Mouse (Mus musculus): Measurements from ENCODE around the gene Prickle3.
"Not testable (repeated sequence)": the region's sequence is repeated elsewhere in the genome, so short reads cannot be mapped to it uniquely, and the experiment has no call there.

Gene Prickle3

GRCm38 (mm10) chrX:7670921-7671623 is 14.0 kb downstream of the Prickle3 start, which contains the start of gene Plp2:
Gene Plp2, minus strand, starts transcription at chrX:7671390.
- DNase-seq (ENCODE audit: low read depth, low spot score): peak; percentile 50

- no peak for DNase-seq (ENCODE audit: low read depth, low spot score)
Measured at GRCm38 (mm10) chrX:7672739-7673138, 15.7 kb downstream of the Prickle3 start.

GRCm38 (mm10) chrX:7673578-7674281 is 16.7 kb downstream of the Prickle3 start:
- peak; percentile 77 for DNase-seq (ENCODE audit: low read depth, low spot score)

DNA sequence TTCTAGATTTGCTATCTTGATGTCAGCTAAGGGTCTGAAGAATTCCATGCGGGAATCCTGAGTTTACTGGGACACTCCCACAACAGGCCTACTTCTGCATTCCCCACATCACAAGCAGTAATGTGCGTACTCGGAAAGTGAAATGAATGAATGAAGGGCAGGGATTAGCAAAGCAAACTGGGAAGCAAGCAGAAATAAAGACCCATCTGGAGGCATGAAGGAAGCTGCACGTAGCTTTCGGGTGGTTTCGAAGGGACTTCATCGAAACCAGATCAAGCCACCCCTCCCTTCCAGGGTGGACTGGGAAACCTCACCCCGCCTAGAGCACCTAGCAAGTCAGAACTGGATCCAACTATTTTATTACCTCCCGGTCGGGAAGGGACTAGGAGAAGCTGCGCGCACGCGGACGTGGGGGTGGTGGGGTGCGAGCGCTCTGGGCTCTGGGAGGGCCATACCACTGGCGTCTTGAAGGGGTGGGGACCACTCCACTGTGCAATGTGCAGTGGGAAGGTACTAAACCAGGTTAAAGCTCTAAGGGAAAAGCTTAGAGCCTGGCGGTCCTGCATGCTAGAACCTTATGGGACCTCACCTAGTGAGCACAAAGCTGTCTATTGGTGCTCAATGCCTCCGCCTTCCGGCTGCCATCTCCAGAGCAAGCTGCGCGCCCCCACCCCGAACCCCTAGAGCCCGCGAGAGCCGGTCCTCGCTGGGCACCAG is 17.4 kb downstream of the Prickle3 start:
- peak; percentile 69 for DNase-seq (ENCODE audit: low read depth, low spot score)

GRCm38 (mm10) chrX:7675001-7675380 is 17.9 kb downstream of the Prickle3 start:
- DNase-seq (ENCODE audit: low read depth, low spot score): peak; percentile 51

DNA sequence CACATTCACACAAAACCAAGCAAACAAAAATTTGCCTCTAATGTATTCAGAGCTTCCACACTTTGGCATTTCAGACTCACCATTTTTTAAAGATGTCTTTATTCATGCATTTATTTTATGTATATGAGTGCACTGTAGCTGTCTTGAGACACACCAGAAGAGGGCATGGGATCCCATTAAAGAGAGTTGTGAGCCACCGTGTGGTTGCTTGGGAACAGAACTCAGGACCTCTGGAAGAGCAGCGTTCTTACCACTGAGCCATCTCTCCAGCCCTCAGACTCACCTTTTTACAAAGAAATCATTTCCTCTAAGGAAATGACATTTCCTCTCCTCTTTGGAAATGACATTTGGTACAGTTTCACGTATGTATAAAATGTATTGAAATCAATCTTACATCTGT is 21.9 kb downstream of the Prickle3 start:
- no peak for DNase-seq (ENCODE audit: low read depth, low spot score)

- DNase-seq (ENCODE audit: low read depth, low spot score): peak; percentile 91
Measured at GRCm38 (mm10) chrX:7679405-7680056, 22.5 kb downstream of the Prickle3 start.

- no peak for DNase-seq (ENCODE audit: low read depth, low spot score)
Measured at GRCm38 (mm10) chrX:7680057-7680412, 23.0 kb downstream of the Prickle3 start.

DNA sequence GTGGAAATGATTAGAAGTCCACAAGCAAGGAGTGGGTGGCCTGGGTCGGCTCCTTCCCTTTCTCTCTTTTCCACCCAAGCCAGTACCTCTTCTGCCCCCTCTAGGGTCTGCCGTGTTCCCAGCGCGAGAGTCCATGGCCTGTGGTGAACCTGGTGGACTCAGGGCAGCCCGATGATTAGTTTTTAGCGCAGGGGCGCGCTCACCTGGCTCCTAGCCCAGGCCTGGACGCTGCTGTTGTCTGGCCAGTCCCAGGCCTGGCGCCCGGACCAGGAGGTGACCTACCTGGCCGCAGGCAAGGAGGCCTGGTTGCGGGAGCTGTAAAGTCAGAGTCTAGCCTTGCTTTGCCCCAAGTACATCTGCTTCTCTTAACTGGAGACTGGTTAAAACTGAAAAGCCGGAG is 23.8 kb downstream of the Prickle3 start, which contains the start of gene Magix:
Gene Magix, minus strand, starts transcription at position 388 of the 400 bp plus-strand sequence.
- no peak for DNase-seq (ENCODE audit: low read depth, low spot score)

- no peak for DNase-seq (ENCODE audit: low read depth, low spot score)
Measured at GRCm38 (mm10) chrX:7688321-7688720, 31.3 kb downstream of the Prickle3 start.

DNA sequence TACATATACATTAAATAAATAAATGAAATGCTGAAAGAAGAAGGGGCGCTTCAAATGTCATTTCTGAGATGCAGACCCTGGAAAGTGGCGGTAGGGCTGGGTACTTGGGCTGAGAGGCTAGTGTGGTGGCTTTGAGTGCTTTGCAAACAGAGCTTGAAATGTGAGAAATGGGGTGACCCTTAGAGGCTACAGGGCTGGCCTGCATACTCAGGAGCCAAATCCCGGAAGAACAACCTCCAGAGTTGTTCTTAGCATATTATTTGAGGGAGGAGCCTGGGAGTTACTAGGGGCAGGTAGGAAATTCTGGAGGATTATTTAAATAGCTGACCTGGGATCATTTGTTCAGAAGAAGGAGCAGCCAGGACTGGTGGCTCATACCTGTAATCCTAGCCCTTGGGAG is 33.4 kb downstream of the Prickle3 start:
- no peak for DNase-seq (ENCODE audit: low read depth, low spot score)

DNA sequence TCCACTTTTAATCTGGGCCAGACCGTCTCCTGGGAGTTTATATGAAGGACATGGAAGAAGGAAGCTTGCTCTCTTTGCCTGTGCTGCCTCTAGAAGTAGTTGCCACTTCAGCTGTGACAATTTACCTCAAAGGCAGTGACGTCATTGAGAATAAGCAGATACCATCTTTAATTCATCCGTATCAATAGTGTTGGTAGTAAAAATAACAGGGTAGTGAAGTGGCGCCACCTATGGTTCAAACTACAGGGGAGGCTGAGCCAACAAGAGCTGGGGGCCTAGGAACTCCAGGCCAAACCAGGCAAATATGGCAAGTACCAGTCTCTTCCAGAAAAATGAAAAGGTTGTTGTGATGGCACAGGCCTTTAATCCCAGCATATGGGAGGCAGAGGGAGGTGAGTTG is 35.8 kb downstream of the Prickle3 start:
- peak; percentile 58 for DNase-seq (ENCODE audit: low read depth, low spot score)

DNA sequence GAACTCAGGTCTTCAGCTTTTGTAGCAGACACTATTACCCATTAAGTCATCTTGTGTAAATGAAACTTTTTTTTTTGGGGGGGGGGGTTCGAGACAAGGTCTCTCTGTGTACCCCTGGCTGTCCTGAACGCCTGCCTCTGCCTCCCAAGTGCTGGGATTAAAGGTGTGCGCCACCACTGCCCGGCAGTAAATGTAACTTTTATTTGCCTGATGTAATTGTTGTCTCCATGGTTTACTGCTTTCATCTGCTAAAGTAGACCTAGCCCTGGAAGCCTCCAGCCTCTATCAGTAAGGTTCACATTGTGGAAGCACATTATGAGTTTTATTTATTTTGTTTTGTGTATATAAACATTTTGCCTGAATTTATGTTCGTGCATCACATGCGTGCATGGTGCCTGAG is 39.5 kb downstream of the Prickle3 start:
- no peak for DNase-seq (ENCODE audit: low read depth, low spot score)

GRCm38 (mm10) chrX:7696954-7697381 is 39.9 kb downstream of the Prickle3 start, which contains the start of gene Gpkow:
Gene Gpkow, plus strand, starts transcription at chrX:7697131.
- peak; percentile 96 for DNase-seq (ENCODE audit: low read depth, low spot score)

- DNase-seq (ENCODE audit: low read depth, low spot score): not testable (repeated sequence)
Measured at GRCm38 (mm10) chrX:7713764-7714134, 56.7 kb downstream of the Prickle3 start.

GRCm38 (mm10) chrX:7714135-7714899 is 57.3 kb downstream of the Prickle3 start, which contains the start of gene Wdr45:
Gene Wdr45, plus strand, starts transcription at chrX:7714333.
- peak; percentile 97 for DNase-seq (ENCODE audit: low read depth, low spot score)

DNA sequence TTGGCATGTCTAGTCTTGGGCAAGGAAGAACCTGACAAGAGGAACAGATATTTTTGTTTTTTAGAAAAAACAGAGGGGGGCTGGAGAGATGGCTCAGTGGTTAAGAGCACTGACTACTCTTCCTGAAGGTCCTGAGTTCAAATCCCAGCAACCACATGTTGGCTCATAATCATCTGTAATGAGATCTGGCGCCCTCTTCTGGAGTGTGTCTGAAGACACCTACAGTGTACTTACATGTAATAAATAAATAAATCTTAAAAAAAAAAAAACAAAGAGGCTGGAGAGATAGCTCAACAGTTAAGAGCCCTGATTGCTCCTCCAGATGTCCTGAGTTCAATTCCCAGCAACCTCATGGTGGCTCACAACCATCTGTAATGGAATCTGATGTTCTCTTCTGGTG is 59.0 kb downstream of the Prickle3 start:
- DNase-seq (ENCODE audit: low read depth, low spot score): peak; percentile 50

Measured in R1 (cell line).